Mouse (Mus musculus) forebrain, embryonic 16.5 days (tissue): ENCODE results near the gene Ifna6. TPM values are rescaled to one million over a fixed set of nuclear protein-coding genes. Genes with fewer than 3 reads are reported as not detected.
"Not testable (repeated sequence)": the region's sequence is repeated elsewhere in the genome, so short reads cannot be mapped to it uniquely, and the experiment has no call there.

Experiments
- ATAC-seq: fragments of 200-750 bp; cut with Nextera tagmentation; 2 replicates; pipeline ENCODE4 v1.8.0; 2017; ENCODE audit warnings: mild to moderate bottlenecking, moderate library complexity
- H3K27ac ChIP-seq: fragments of 300-500 bp; sonication (generic); 2 replicates; pipeline ENCODE4 v1.5.1; 2014; ENCODE audit warnings: low read length, control low read depth
- H3K27me3 ChIP-seq: fragments of 300-500 bp; sonication (generic); replicated peaks from 2 replicates; pipeline ENCODE4 v1.6.1; 2014; ENCODE audit warnings: low read length; ENCODE audit not compliant: control insufficient read depth, insufficient read depth
- H3K36me3 ChIP-seq: fragments of 300-500 bp; sonication (generic); 2 replicates; pipeline ENCODE4 v1.6.1; 2014; ENCODE audit not compliant: control insufficient read depth, insufficient read depth
- H3K4me1 ChIP-seq: fragments of 300-500 bp; sonication (generic); replicated peaks from 2 replicates; pipeline ENCODE4 v1.6.1; 2014; ENCODE audit warnings: low read length; ENCODE audit not compliant: control insufficient read depth, insufficient read depth
- H3K4me2 ChIP-seq: fragments of 300-500 bp; sonication (generic); 2 replicates; pipeline ENCODE4 v1.6.1; 2014; ENCODE audit warnings: mild to moderate bottlenecking, low read length, control low read depth
- H3K4me3 ChIP-seq: fragments of 300-500 bp; sonication (generic); replicated peaks from 2 replicates; pipeline ENCODE4 v1.5.1; 2014; ENCODE audit warnings: mild to moderate bottlenecking, low read length, control low read depth
- H3K9ac ChIP-seq: fragments of 300-500 bp; sonication (generic); replicated peaks from 2 replicates; pipeline ENCODE4 v1.6.1; 2014; ENCODE audit warnings: low read depth, low read length, control low read depth
- H3K9me3 ChIP-seq: fragments of 300-500 bp; sonication (generic); 2 replicates; pipeline ENCODE4 v1.6.1; 2016; ENCODE audit warnings: low read length; ENCODE audit not compliant: control insufficient read depth
- WGBS: fragments of 180-500 bp; shearing (Covaris S2); extraction: QIAGEN DNeasy Blood & Tissue Kit; methylation state at CpG from one replicate; pipeline ENCODE4 v1.1.7; 2014; 5-methylcytosine and 5-hydroxymethylcytosine counted together
- polyA plus RNA-seq: library from polyadenylated mRNA; unstranded; fragments of >200 nt; fragmentation: Nextera tagmentation; extraction: Ambion mirVana; gene quantifications from 2 replicates; pipeline ENCODE4 v1.2.1, GENCODE M21; 2015

The Ifna6 gene
- not detected in 2 replicates for polyA plus RNA-seq

DNA sequence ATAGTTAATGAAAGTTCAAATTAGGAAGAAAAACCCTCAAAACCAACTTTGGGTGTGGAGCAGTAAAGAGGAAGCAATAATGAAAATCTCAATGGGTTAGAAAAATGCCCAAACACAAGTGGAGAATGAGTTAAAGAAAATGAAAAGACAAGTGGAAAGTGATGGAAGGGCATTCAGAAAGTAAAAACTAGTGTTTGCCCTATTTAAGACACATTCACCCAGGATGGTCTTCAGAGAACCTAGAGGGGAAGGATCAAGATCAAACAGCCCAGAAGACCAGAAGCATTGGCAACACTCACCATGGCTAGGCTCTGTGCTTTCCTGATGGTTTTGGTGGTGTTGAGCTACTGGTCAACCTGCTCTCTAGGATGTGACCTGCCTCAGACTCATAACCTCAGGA, at the start of gene Ifna6:
Gene Ifna6 (plus strand): TSS at position 301 of the 400 bp plus-strand sequence.
- ATAC-seq, H3K4me3 ChIP-seq, H3K36me3 ChIP-seq, H3K9me3 ChIP-seq, H3K27ac ChIP-seq, H3K27me3 ChIP-seq, H3K4me2 ChIP-seq, H3K4me1 ChIP-seq, H3K9ac ChIP-seq: not testable (repeated sequence)

DNA sequence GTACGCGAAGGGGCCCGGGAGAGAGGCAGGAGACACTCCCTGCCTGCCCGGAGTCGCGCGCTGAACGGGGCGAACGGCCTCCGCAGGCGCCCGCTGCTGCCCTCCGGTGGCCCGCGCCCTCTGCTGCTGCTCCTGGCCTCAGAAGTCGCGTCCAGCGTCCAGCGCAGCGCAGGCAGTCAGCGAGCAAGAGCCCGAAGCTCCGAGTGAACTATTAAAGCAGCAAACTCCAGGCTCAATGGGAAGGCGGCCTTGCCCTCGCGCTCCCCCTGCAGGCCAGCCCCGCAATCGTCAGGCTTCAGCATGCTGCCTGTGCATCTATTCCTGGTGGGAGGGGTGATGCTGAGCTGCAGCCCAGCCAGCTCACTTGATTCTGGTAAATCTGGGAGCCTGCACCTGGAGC, 47.7 kb upstream of the Ifna6 start, which contains the start of gene Gm13272:
Gene Gm13272 (plus strand): TSS at position 301 of the 400 bp plus-strand sequence.
- WGBS = no CpG with 5 or more reads among the region's 29 CpGs
- H3K4me3 ChIP-seq, H3K4me1 ChIP-seq, ATAC-seq, H3K27me3 ChIP-seq, H3K9ac ChIP-seq, H3K36me3 ChIP-seq, H3K27ac ChIP-seq, H3K9me3 ChIP-seq, H3K4me2 ChIP-seq: not testable (repeated sequence)

- H3K27me3 ChIP-seq, H3K4me3 ChIP-seq, H3K9me3 ChIP-seq, H3K36me3 ChIP-seq, H3K9ac ChIP-seq, ATAC-seq, H3K4me2 ChIP-seq, H3K4me1 ChIP-seq, H3K27ac ChIP-seq: not testable (repeated sequence)
- WGBS = 52% methylated on average over 14 of the region's 18 CpGs
Observed at GRCm38 (mm10) chr4:88780320-88780719, 46.9 kb upstream of the Ifna6 start.

GRCm38 (mm10) chr4:88781831-88782230, 45.4 kb upstream of the Ifna6 start, which contains the start of gene Ifnz:
Gene Ifnz (plus strand): TSS chr4:88782131.
- not testable (repeated sequence) for H3K4me3 ChIP-seq, H3K9me3 ChIP-seq, H3K27ac ChIP-seq, H3K4me1 ChIP-seq, H3K9ac ChIP-seq, H3K27me3 ChIP-seq, ATAC-seq, H3K36me3 ChIP-seq
- peak within 1 kb of the TSS; percentile 39; the same call in 1 of the 2 replicates for H3K4me2 ChIP-seq
- WGBS = 36% methylated on average over 3 of the region's 7 CpGs

- H3K4me1 ChIP-seq, ATAC-seq, H3K4me3 ChIP-seq, H3K9ac ChIP-seq, H3K27me3 ChIP-seq, H3K36me3 ChIP-seq, H3K9me3 ChIP-seq, H3K27ac ChIP-seq: not testable (repeated sequence)
- peak overlapping the region; percentile 39; the same call in 1 of the 2 replicates for H3K4me2 ChIP-seq
- WGBS = 2% methylated on average over 9 of the region's 31 CpGs
Observed at GRCm38 (mm10) chr4:88782335-88782734, 44.9 kb upstream of the Ifna6 start.

GRCm38 (mm10) chr4:88785409-88785808, 41.8 kb upstream of the Ifna6 start, which contains the start of gene Gm13276:
Gene Gm13276 (plus strand): TSS chr4:88785709.
- not testable (repeated sequence) for H3K4me1 ChIP-seq, H3K27ac ChIP-seq, H3K9me3 ChIP-seq, H3K4me3 ChIP-seq, ATAC-seq, H3K27me3 ChIP-seq, H3K9ac ChIP-seq, H3K4me2 ChIP-seq, H3K36me3 ChIP-seq
- no CpG with 5 or more reads among the region's 27 CpGs for WGBS

GRCm38 (mm10) chr4:88788402-88788801, 38.8 kb upstream of the Ifna6 start, which contains the start of gene Gm13277:
Gene Gm13277 (plus strand): TSS chr4:88788632.
- H3K27me3 ChIP-seq, H3K9ac ChIP-seq, H3K4me1 ChIP-seq, H3K4me3 ChIP-seq, H3K36me3 ChIP-seq, H3K27ac ChIP-seq, H3K9me3 ChIP-seq, ATAC-seq, H3K4me2 ChIP-seq: not testable (repeated sequence)
- 0% methylated on average over 1 of the region's 28 CpGs for WGBS

GRCm38 (mm10) chr4:88791250-88791649, 36.0 kb upstream of the Ifna6 start, which contains the start of gene Gm13278:
Gene Gm13278 (plus strand): TSS chr4:88791550.
- not testable (repeated sequence) for H3K4me2 ChIP-seq, H3K27me3 ChIP-seq, H3K4me3 ChIP-seq, H3K4me1 ChIP-seq, H3K36me3 ChIP-seq, H3K9me3 ChIP-seq, H3K27ac ChIP-seq, H3K9ac ChIP-seq, ATAC-seq
- WGBS = no CpG with 5 or more reads among the region's 28 CpGs

DNA sequence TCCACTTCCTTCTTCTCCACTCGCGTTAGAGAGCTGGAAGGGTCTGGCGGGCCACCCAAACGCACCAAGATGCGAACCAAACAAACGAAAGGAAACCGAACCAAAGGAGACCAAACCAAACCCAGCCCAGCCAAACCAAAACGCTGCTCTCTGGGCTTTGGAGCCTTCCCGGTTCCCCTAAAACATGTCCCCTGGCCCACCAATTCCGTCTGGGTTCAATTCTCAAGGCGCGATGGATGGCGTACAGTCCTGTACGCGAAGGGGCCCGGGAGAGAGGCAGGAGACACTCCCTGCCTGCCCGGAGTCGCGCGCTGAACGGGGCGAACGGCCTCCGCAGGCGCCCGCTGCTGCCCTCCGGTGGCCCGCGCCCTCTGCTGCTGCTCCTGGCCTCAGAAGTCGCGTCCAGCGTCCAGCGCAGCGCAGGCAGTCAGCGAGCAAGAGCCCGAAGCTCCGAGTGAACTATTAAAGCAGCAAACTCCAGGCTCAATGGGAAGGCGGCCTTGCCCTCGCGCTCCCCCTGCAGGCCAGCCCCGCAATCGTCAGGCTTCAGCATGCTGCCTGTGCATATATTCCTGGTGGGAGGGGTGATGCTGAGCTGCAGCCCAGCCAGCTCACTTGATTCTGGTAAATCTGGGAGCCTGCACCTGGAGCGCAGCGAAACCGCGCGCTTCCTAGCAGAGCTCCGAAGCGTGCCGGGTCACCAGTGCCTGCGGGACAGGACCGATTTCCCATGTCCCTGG, 33.1 kb upstream of the Ifna6 start, which contains the start of gene Gm13275:
Gene Gm13275 (plus strand): TSS at position 552 of the 740 bp plus-strand sequence.
- 0% methylated on average over 6 of the region's 52 CpGs for WGBS
- not testable (repeated sequence) for ATAC-seq, H3K27ac ChIP-seq, H3K9ac ChIP-seq, H3K4me3 ChIP-seq, H3K36me3 ChIP-seq, H3K4me2 ChIP-seq, H3K9me3 ChIP-seq, H3K27me3 ChIP-seq, H3K4me1 ChIP-seq
